Mouse (Mus musculus): ENCODE data around the gene C1ql4.
A peak's percentile ranks its signal among the peaks of the same experiment; 100 is the strongest.
"Not testable (repeated sequence)": the region's sequence is repeated elsewhere in the genome, so short reads cannot be mapped to it uniquely, and the experiment has no call there.

C1ql4 gene

DNA sequence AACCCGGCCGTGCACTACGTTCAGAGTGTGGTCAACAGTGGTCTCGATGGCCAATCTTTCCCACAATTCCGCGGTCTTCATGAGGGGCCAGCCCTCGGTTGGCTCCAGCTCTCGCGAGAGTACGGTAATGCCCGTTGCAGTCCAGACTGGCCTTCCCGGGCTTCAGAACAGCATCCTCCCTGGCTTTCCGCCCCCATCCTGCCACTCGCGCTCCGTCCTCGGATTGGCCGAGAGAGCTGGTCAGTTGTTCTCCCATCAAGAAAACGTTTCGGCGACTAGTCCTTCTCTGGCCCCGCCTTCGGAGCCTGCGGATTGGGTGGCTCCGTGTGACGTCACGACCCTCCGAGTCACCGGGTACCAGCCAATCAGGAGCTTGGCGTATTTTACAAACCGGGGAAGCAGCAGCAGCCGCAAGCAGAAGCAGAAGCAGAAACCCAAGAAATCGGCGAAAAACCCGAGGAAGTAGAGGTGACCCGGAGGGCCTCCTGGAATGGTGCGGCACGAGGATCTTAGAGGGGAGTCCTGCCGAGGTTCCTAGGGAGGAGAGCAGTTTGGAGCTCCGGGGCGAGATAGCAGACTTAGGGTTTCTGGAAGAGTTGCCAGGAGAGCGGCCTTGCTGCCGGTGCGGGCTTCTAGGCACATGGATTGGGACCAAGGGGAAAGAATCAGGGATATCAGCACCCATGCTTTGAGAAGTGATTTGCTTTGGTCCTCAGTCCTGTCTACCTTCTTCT, 12.8 kb downstream of the C1ql4 start:
- peak; percentile 93 for DNase-seq (ENCODE audit: low read depth)

DNA sequence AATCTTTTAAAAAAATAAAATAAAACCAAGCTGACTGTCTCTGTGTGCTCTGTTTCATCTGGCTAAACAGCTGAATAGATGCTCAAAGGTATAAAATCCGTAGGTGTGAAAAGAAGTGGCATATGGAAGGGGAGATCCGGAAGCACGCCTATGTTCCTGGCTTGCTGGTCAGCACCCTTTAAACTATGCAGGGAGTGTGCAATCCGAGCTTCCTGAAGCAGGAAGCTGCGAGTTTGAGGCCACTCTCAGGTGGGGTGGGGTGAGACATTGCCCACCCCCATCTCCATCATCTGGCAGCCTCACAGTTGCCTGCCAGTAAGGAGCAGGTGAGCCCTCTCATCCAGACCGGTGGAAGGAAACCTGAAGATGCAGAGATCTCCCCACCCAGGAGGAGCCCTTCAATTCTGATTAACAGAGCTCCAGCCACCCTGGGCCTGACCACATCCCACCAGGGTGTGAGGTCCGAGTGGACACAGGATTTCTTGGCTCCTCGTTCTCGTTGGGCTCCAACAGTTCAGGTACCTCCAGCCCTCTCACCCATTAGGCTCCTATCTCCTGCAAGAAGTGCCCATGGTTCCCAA, 13.5 kb downstream of the C1ql4 start, which contains the start of gene Troap:
Troap (plus strand) TSS at position 557 of the 581 bp plus-strand sequence.
- DNase-seq (ENCODE audit: low read depth): no peak

DNA sequence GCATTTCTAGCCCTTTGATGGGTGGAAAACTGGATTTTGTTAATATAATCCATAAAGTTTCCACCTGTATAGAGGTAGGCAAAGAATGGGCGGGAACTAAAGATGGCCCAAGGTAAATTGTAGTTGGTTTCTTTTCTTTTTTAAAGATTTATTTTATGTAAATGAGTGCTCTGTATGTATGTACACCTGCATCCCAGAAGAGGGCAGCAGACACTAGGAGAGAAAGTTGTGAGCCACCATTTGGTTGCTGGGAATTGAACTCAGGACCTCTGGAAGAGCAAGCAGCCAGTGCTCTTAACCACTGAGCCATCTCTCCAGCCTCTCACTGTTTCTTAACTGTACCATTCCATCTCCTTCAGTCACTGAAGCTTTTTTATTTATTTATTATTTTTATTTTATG, 15.6 kb downstream of the C1ql4 start:
- DNase-seq (ENCODE audit: low read depth): no peak

DNA sequence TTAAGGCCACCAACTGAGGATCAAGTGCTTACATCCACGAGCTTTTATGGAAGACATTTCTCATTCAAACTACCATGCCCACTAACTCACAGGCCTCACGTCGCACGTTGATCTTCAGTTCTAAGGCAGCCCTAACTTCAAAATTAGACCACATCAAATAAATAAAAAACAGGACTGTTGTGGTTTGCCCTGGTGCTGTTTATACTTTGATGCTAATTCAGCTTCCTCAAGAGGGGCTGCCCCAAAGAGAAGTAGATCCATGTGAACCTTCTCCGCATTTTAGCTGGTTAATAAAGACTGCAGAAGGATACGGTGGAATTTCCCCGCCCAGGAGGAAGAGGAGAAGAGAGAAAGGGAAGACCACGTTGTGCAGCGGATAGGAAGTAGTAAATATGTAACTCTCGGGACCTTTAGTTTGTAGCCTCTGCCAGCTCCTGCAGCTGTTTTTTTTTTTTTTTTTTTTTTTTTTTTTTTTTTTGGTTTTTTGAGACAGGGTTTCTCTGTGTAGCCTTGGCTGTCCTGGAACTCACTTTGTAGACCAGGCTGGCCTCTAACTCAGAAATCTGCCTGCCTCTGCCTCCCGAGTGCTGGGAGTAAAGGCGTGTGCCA, 22.0 kb downstream of the C1ql4 start:
- DNase-seq (ENCODE audit: low read depth): no peak

DNA sequence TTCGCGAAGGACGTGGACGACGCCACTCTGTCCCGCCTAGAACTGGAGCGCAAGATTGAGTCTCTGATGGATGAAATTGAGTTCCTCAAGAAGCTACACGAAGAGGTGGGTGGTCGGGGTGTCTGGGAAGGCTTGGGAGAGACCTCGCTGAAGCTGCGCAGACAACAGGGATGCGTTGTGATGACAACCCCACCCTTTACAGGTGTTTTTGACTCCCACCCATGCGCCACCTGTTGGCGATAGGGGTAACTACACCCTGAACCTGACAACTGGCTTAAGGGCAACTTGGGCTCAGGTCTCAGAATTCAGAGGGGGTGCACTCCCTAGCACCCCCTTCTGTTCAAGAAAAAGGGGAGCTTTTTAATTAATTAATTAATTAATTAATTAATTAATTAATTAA, 31.3 kb downstream of the C1ql4 start:
- DNase-seq (ENCODE audit: low read depth): no peak

DNA sequence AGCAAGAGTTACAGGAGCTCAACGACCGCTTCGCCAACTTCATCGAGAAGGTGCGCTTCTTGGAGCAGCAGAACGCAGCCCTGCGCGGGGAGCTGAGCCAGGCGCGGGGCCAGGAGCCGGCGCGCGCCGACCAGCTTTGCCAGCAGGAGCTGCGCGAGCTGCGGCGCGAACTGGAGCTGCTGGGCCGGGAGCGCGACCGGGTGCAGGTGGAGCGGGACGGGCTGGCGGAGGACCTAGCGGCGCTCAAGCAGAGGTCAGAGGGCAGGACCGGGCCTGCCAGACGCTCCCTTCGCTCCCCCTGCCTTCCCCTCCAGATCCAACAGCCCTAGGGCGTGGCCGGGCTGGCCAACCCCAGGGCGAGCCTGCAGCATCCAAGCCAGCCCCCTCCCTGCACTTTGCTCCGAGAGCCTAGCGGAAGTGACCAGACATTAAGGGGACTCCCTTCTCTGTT, 32.1 kb downstream of the C1ql4 start:
- DNase-seq (ENCODE audit: low read depth): no peak

DNA sequence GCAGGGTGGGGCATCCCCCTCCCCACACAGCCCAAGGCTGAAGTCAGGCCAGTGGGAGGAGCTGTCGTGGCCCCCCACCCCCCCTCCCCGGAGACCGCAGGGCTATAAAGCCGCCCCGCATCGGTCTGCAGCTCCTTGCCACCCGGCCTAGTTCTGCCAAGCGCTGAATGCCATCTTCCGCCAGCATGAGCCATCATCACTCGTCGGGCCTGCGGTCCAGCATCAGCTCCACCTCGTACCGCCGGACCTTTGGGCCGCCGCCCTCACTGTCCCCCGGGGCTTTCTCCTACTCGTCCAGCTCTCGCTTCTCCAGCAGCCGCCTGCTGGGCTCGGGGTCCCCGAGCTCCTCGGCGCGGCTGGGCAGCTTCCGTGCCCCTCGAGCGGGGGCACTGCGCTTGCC, 32.6 kb downstream of the C1ql4 start, which contains the start of gene Prph:
Prph (plus strand) TSS at position 135 of the 400 bp plus-strand sequence.
- no peak for DNase-seq (ENCODE audit: low read depth)

DNA sequence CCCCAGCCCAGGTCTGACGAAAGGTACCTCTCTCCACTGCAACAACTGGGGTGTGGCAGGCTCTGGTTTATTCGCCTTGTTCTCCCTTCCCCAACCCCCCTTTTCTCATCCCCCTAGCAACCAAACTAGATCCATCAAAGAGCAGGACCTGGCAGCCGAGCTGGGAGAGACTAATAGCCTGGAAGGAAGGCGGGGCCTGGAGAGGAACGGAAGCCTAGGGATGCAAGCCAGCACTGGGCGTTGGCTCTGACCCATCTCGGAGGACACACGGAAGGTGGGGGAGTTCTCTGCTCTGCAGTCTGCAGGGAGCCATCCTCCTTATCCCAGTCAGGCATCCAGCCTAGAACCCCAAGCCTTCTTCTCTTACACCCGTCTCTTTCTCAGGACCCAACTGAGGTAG, 34.2 kb downstream of the C1ql4 start:
- DNase-seq (ENCODE audit: low read depth): no peak

DNA sequence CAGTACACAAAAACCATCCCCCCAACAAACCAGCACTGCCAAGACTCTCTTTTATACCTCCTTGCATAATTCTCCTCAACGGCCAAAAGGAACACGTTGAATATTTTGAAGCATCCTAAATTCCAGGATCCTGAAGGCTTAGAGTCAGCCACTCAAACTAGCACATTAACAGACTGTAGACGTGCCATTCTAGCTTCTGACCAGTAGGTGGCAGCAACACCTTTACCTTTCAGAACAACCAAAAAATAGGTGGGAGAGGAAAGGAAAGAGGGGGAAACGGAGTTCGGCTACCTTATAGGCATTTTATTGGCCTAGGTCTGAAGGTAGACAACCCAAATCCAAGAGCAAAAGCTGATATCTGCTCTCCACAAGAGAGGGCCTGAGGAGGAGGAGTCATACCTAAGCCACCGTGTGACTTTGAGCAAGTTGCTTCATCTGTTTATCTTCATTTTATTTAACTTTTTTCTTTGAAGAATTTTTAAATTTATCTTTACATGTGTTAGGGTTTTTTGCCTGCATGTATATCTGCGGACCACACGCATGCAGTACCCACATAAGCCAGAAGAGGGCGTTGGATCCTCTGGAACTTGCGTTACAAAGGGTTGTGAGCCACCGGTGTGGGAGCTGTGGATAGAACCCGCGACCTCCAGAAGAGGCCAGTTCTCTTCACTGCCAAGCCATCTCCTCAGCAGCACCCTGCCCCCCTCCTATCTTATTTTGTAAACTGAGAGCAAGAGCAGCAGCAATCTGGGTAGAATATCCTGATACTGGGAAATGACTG, 38.0 kb downstream of the C1ql4 start:
- no peak for DNase-seq (ENCODE audit: low read depth)

DNA sequence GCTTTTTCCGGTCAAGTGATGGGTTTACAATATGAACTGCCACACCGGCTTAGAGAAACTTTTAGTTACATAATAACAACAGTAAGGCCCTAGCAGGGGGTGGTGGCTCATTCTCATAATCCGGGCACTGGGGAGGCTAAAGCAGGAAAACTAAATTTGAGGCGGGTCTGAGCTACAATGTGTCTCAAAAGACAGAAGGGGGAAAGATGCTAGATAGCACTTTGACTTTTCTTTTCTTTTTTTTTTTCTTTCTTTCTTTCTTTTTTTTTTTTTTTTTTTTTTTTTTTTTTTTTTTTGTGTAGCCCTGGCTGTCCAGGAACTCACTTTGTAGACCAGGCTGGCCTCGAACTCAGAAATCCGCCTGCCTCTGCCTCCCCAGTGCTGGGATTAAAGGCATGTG, 41.9 kb downstream of the C1ql4 start:
- not testable (repeated sequence) for DNase-seq (ENCODE audit: low read depth)

DNA sequence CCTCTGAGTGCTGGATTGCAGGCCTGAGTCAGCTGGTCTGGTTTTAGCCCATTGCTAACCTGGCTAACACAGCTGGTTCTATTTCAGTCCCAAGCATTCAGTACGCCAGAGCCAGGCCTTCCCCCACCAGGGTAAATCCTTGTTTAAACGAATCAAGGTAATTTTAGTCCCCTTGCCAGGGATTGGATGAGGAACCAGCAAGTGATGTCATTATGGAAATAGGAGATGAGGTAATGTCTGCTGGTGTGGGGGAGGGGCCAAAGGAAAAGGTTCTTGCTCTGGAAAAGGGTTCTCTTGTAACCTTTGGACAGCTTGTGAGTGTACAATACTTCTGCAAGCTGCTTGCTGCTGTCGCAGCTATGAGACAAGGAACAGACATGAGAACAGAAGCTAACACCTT, 42.8 kb downstream of the C1ql4 start:
- no peak for DNase-seq (ENCODE audit: low read depth)

DNA sequence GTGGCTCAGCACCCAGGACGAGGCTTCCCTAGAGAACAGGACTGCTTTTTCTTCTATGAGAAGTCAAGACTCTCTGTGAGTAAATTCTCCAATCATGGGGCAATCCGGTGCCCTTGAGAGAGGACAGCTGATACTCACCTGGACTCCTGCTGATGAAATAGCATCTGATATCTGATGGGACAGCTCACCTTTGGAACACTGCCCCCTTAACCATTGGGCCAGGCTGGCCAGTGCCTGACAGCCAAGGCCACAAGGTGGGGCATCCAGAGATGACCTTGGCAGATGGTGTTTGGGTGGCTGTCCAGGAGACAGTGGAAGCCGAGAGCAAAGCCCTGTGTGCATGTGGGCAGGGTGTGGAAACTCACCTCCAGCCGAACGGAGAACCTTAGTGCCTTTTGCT, 45.3 kb downstream of the C1ql4 start:
- no peak for DNase-seq (ENCODE audit: low read depth)

DNA sequence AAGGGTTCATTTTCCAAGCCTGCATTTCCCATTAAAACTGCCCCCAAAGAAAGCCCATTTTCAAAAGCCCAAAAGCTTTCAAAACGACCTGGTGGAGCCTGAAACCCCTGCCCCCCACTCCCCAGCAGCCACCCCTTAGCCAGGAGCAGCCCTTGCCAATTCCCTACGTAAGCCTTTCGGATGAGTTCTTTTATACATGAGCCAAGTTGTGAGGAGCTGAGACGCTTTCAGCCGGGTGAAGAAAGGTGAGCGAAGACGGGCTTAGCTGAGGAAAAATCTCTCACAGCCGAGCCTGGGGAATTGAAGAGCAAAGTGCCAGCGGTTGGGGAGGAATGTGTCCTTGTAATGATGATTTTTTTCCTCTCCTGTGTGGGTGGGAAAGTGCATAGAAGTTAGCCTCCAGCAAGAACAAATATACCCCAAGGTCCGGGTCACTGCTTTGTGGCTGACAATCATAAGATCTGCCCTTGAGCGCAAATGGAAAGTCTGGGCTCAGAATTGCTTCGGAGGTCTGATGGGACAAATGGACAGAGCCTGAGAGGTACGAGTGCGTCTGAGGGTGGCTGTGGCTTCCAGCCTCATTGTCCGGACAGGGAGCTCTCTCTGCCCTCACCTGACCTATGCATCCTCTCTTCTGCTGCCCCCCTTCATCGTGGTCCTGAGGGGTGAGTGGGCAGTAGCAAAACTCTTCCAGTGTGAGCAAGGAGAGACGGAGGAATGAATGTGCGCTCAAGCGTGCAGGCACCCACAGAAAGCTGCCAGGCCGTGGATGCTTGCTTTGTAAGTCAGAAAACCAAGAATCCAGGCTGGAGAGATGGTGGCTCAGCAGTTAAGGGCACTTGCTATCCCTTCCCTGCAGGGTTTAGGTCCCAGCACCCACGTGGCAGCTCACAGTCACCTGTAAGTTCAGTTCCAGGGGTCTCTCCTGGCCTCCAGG, 46.4 kb downstream of the C1ql4 start:
- DNase-seq (ENCODE audit: low read depth): no peak

DNA sequence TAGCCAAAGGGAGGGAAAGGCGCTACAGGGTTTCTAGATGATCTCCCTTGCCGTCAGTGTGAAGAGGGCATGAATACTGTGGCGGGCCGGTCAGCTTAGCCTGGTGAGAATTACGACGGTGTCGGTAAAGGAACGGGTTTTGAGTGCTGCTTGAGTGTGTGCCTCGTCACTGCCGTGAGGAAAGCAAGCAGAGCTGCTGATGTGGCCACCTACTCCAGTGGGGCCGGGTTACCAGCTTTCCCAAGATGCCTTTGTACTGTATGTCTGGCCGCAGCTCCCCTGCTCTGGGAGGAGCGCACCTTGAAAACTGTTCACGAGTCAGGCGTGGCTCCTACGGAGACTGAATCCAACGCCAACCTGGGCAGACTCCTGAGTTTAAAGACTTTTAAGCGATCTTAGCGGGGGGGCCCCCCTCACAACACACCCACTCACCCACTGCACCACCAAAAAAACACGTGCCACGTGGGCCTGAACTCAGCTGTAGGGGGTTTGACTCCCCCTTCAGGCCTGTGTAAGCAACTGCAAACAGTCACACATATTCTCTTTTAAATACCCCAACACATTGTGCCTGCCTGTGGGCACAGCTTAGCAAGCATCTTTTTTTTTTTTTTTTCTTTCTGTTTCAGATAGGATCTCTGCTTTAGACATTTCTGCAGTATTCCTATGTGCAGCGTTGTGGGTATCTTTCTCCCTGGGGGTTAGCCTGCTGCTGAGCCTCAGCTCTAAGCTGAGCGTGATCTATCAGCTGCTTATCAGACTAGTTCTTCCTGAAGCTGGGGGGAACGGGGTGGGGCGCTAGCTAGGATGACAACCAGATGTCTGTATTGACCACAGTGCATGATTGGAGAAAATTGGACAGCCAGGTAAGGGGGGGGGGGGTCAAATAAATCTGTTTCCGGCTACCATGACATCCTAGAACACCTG, 47.4 kb downstream of the C1ql4 start:
- no peak for DNase-seq (ENCODE audit: low read depth)

DNA sequence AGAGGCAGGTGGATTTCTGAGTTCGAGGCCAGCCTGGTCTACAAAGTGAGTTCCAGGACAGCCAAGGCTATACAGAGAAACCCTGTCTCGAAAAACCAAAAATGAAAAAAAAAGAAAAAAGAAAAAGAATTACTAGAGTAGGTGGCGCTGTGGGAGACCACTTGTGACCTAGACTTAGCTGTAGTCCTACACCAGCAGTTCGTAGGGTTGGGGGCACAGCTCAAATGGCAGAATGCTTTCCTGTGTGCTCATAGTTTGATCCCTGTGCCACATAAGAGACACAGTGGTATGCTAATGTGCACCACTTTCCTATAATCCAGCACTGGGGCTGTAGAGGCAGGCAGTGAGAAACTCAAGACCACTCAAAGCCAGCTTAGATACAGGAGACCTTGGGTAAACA, 48.3 kb downstream of the C1ql4 start:
- DNase-seq (ENCODE audit: low read depth): no peak

DNA sequence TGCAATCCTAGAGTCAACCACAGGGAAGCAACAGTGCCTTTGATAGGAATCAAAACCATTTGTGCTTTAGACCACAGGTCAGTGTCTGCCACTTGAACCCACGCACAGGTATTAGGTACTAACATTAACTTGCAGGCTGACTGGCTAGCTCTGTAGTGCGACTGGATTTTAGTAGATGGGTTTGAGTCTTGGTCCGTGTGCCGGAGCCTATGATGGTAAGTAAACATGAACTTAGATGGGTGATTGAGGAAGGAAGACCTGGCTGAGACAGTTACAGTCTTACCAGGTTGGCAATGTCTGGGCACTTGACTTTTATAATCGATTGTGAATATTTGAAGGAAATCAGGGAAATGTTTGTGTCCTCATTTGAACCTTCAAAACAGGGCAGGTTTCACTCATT, 48.8 kb downstream of the C1ql4 start:
- DNase-seq (ENCODE audit: low read depth): no peak

DNA sequence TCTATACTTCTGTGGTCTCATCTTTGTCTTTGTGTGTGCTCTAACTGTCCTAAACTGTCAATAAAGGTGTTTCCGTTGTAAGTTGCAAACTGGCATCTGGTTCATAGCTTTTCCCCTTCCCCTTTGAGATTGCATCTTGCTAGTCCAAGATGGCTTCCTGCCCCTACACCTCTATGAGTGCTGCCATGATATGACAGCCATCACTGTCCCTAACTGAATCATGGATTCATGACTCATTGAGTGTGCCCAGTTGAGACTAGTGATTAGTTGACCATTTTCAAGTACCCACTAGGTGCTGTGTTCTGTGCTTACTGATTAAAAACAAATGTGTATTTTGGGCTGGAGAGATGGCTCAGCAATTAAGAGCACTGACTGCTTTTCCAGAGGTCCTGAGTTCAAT, 49.6 kb downstream of the C1ql4 start:
- DNase-seq (ENCODE audit: low read depth): no peak

DNA sequence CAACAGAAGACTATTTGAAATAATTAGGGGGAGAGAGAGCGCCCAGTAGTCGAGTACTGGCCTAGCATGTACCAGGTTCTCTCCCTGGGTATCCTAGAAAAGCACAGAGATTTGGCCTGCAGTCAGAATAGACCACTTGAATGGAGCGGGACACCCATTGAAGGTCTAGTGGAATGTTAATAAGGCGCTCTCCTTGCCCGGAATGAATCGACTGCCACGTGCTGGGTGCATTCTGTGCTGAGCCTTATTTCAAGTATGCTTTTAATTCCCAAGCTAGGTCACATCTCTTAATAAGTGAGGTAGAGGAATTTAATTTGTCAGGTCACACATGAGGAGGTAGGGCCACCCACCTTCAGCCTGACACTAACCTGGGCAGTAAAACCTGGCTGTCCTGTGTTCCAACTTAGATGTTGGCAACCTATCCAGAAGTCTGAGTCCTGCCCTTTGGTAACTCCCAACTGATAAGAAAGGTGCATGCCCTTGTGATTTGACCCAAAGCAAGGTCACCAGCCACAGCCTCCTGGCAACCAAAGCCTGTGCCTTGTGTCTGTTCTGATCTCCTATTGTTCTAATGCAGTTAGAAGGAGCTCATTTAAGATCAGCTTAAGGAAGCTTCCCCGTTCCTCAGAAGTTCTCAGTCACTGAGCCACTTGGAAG, 51.2 kb downstream of the C1ql4 start:
- no peak for DNase-seq (ENCODE audit: low read depth)

DNA sequence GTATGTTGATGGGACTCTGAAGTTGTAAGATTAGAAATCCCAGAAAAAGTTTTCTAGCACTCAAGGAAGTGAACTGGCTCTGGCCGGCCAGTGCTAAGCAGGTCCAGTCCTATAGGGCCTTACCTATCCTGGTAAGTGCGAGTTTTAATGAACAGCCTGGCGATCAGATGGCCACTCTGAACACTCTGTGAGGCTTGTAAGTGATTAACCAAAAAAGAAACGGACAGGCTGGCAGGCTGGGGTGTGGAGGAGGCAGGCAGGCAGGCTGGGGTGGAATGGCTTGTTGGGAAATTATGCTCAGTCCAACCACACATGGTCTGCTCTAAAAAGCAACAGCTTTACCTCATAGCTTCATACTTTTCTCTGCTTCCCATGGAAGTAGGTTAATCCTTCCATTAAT, 52.2 kb downstream of the C1ql4 start:
- no peak for DNase-seq (ENCODE audit: low read depth)
